Mouse (Mus musculus) neural tube, embryonic 14.5 days (tissue): ENCODE results near the gene Map2. TPM values are rescaled to one million over a fixed set of nuclear protein-coding genes. Genes with fewer than 3 reads are reported as not detected.

Experiments
- ATAC-seq: fragments of 200-750 bp; cut with Nextera tagmentation; 2 replicates; pipeline ENCODE4 v1.8.0; 2017; ENCODE audit warnings: low read depth, mild to moderate bottlenecking, moderate TSS enrichment, moderate library complexity
- H3K27ac ChIP-seq: fragments of 300-500 bp; sonication (generic); 2 replicates; pipeline ENCODE4 v1.5.1; 2014; ENCODE audit warnings: low read depth, mild to moderate bottlenecking, control low read depth, low read length, moderate library complexity, mixed read lengths
- H3K27me3 ChIP-seq: fragments of 300-500 bp; sonication (generic); 2 replicates; pipeline ENCODE4 v1.6.1; 2014; ENCODE audit warnings: low read length; ENCODE audit not compliant: control insufficient read depth, insufficient read depth
- H3K36me3 ChIP-seq: fragments of 300-500 bp; sonication (generic); 2 replicates; pipeline ENCODE4 v1.6.1; 2014; ENCODE audit warnings: low read length, mixed read lengths; ENCODE audit not compliant: control insufficient read depth, insufficient read depth
- H3K4me1 ChIP-seq: fragments of 300-500 bp; sonication (generic); 2 replicates; pipeline ENCODE4 v1.6.1; 2014; ENCODE audit warnings: low read length; ENCODE audit not compliant: control insufficient read depth, insufficient read depth
- H3K4me2 ChIP-seq: fragments of 300-500 bp; sonication (generic); 2 replicates; pipeline ENCODE4 v1.6.1; 2014; ENCODE audit warnings: mild to moderate bottlenecking, low read depth, low read length, control low read depth
- H3K4me3 ChIP-seq: fragments of 300-500 bp; sonication (generic); 2 replicates; pipeline ENCODE4 v1.5.1; 2014; ENCODE audit warnings: low read depth, low read length, control low read depth, mixed read lengths
- H3K9ac ChIP-seq: fragments of 300-500 bp; sonication (generic); replicated peaks from 2 replicates; pipeline ENCODE4 v1.6.1; 2014; ENCODE audit warnings: low read depth, mild to moderate bottlenecking, control low read depth, low read length, mixed read lengths
- H3K9me3 ChIP-seq: fragments of 300-500 bp; sonication (generic); 2 replicates; pipeline ENCODE4 v1.6.1; 2016; ENCODE audit warnings: low read length; ENCODE audit not compliant: control insufficient read depth
- WGBS: fragments of 180-500 bp; shearing (Covaris S2); extraction: QIAGEN DNeasy Blood & Tissue Kit; methylation state at CpG from one replicate; pipeline ENCODE4 v1.1.7; 2014; 5-methylcytosine and 5-hydroxymethylcytosine counted together
- polyA plus RNA-seq: library from polyadenylated mRNA; unstranded; fragments of >200 nt; fragmentation: Nextera tagmentation; extraction: Ambion mirVana; gene quantifications from 2 replicates; pipeline ENCODE4 v1.2.1, GENCODE M21; 2014

The Map2 gene
- polyA plus RNA-seq, 1 experiment from 2014 or later = 523 TPM

DNA sequence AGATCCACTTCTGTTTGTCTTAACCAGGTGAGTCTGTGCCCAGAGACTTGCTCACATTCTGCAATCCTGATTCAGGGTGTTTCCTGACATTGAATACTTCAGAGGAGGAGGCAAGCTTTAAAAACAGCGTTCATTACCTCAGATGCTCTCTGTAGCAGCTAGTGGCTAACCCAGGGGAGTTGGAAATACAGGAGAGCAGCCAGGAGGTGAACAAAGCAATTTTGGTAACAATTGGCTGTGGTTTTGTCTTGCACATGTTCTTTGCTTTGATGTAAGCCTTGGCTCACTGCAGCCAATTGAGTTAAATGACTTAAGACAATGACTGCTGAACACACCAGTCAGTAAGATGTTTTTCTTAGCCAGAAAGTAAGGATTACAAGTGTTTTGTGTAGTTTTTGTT is 48.3 kb downstream of the Map2 start:
- WGBS = 12% methylated on average over 1 of the region's 1 CpGs
- no peak for ATAC-seq
- Histone ChIP-seq H3K27ac (no peak overlapping the region), H3K9ac (no peak overlapping the region), H3K4me3 (no peak overlapping the region), H3K27me3 (no peaks in the 10 kb centered on the region), H3K4me1 (peaks cover 15% of the 10 kb centered on the region), H3K4me2 (no peak overlapping the region), H3K9me3 (no peaks in the 10 kb centered on the region), H3K36me3 (no peaks in the 10 kb centered on the region)

DNA sequence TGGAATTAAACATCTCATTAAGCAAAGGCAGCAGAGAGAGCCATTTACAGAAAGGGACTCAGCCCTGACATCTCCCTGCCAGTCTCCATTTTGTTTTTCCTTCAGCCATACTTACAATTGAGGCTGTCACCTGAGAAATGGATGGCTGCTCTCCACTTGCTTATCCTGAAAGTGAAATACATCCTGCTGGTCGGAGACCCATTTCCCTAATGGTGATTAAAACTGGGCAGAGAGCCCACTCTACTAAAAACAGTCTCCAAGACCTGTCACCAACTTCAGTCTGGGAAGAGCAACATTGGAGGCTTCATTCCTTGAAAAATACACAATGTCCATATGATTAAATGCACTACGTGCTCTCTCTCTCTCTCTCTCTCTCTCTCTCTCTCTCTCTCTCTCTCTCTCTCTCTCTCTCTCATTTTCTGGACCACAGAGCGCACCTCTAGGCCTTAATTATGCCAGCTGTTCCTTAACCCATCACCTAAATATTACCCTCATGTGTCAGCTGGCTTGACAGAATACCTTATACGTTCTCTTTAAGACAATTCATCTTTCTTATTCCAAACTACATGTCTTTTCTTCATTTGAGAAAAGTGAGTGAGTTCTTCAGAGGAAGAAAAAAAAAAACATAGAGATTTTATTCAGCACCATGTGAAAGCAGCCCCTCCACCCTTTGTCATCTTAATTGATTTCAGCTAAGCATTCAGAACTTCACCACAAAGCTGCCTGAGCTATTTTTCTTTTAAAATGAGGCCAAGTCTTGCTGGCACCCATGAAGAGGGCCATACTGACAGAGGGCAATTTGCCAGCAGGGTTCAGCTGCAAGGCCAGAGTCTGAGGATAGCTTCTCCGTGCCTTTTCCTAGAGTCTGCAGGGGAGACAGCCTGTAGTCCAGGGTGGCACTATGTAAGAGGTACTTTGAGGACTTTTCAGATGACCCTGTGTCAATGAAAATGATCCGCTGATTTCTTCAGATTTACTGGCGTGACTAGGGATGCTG is 51.6 kb downstream of the Map2 start:
- WGBS = 41% methylated on average over 7 of the region's 7 CpGs
- no peak overlapping the region for H3K4me2 ChIP-seq
- peaks cover 12% of the 10 kb centered on the region for H3K4me1 ChIP-seq
- peak; percentile 73 for ATAC-seq
- H3K9me3 ChIP-seq = no peaks in the 10 kb centered on the region
- H3K27ac ChIP-seq = no peak overlapping the region
- H3K9ac ChIP-seq = no peak overlapping the region
- H3K4me3 ChIP-seq = no peak overlapping the region
- no peaks in the 10 kb centered on the region for H3K36me3 ChIP-seq
- H3K27me3 ChIP-seq = no peaks in the 10 kb centered on the region

DNA sequence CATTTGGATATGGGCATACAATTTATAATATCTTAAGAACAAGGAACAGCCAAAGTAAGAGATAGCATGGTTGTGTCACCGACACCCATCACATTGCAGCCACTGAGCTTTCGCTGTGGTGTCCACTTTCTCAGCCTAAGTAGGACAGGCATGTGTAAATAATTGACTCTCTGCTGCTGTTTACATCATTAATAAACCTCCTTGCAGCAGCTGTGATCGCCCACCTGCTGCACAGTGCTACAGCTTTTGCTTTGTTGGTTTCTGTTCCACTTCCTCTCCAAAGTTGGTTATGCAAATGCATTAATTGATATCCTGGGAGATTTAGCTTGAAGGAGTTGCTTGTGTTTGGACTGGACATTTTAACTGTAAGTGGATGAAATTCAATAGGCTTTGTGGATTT is 53.1 kb downstream of the Map2 start:
- no peaks in the 10 kb centered on the region for H3K27me3 ChIP-seq
- no peak for ATAC-seq
- H3K4me2 ChIP-seq = no peak overlapping the region
- 36% methylated on average over 3 of the region's 3 CpGs for WGBS
- H3K36me3 ChIP-seq = no peaks in the 10 kb centered on the region
- H3K4me3 ChIP-seq = no peak overlapping the region
- no peak overlapping the region for H3K27ac ChIP-seq
- H3K9me3 ChIP-seq = no peaks in the 10 kb centered on the region
- H3K4me1 ChIP-seq = peaks cover 10% of the 10 kb centered on the region
- H3K9ac ChIP-seq = no peak overlapping the region

DNA sequence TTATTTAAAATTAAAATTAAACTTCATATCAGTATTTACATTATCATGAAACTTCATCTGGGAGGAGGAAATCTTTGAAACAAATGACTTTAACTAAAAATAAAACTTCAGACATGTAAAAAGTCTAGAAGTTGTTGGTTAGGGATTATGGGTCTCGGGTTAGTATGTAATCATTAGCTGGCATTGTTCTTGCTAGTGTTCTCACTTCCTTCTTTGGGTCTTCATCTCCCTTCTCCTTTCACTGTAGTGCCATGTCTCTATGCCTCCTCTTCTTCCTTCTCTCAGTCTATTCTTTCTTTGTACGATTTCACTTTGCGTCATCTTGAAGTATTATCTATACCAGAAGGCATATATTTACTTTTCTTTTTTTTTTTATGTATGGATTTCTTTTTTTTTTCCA is 55.3 kb downstream of the Map2 start:
- WGBS = 93% methylated on average over 3 of the region's 3 CpGs
- H3K4me1 ChIP-seq = peaks cover 10% of the 10 kb centered on the region
- no peaks in the 10 kb centered on the region for H3K27me3 ChIP-seq
- H3K9me3 ChIP-seq = no peaks in the 10 kb centered on the region
- H3K4me2 ChIP-seq = no peak overlapping the region
- H3K4me3 ChIP-seq = no peak overlapping the region
- H3K9ac ChIP-seq = no peak overlapping the region
- ATAC-seq = no peak
- H3K27ac ChIP-seq = no peak overlapping the region
- H3K36me3 ChIP-seq = no peaks in the 10 kb centered on the region

DNA sequence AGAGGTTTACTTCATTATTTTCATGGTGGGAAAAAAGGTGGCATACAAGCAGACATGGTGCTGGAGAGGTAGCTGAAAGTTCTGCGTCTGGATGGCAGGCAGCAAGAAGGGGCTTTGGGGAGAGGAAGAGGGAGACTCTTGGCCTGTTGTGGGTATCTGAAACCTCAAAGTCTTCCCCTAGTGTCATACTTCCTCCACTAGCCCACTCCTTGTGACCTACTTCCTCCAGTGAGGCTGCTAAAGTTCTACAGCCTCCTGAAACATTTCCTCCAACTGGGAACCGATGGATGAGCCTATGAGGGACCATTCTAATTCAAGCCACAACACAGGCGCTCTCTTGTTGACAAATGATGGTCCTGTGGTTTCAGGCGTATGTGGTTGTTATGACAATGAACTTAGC is 56.9 kb downstream of the Map2 start:
- H3K4me2 ChIP-seq = no peak overlapping the region
- no peak overlapping the region for H3K27ac ChIP-seq
- H3K4me3 ChIP-seq = no peak overlapping the region
- H3K36me3 ChIP-seq = no peaks in the 10 kb centered on the region
- H3K9ac ChIP-seq = no peak overlapping the region
- no peaks in the 10 kb centered on the region; the same call in 1 of the 2 replicates for H3K4me1 ChIP-seq
- 93% methylated on average over 4 of the region's 4 CpGs for WGBS
- ATAC-seq = no peak
- H3K27me3 ChIP-seq = no peaks in the 10 kb centered on the region
- H3K9me3 ChIP-seq = no peaks in the 10 kb centered on the region

DNA sequence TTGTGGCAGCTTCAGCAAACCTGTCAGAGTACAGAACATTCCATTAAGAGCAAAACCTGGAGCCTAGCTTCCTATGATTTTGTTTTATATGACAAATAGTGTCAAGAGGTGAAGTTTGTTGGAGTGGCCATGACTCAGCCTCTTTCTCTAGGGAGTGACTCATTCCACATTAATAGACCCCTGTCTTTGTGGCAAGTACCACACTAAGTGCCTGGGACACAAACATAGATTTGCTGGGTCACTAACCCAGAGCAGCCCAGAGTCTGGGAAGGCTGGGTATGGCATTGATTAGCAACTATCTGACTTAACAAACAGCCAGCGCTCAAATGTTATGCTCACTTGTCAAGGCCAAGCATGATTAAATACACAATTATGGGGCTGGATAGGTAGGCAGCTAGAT is 69.8 kb downstream of the Map2 start:
- Histone ChIP-seq H3K4me2 (no peak overlapping the region), H3K4me3 (no peak overlapping the region), H3K9ac (no peak overlapping the region), H3K9me3 (no peaks in the 10 kb centered on the region), H3K27ac (no peak overlapping the region), H3K36me3 (no peaks in the 10 kb centered on the region), H3K4me1 (no peaks in the 10 kb centered on the region), H3K27me3 (no peaks in the 10 kb centered on the region)
- 70% methylated on average over 1 of the region's 1 CpGs for WGBS
- no peak for ATAC-seq

DNA sequence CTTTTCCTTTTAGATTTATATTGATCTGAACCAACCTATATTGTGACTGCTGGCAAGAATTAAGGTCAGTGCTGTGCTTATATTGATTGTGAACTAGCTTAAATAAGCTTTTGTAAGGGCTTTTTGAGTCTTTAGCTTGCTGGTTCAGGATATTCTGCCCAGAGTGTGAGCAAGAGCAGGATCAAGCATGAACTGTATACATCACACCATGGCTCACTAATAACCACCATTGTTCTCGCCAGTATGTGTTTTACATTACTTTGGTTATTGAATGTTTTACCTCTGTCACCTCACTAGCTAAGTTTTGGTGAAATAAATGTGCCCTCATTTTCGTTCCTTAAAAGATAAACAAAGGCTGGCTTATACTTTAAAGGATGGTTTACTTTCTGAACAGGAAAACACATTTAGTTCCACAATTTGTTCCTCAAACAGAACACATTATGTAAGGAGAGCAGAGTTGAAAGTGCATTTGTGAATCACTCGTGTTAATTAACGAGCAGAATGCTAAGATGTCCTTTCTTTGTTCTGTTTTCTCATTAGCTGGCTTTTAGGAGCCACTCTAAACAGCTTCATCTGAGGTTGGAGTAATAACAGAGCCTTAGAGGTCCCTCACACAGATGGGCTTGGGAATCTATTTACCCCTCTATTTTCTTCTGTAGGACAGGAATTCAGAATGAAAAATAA is 76.7 kb downstream of the Map2 start:
- peaks cover 5% of the 10 kb centered on the region; the same call in 1 of the 2 replicates for H3K36me3 ChIP-seq
- peak overlapping the region; percentile 49 for H3K27ac ChIP-seq
- no peaks in the 10 kb centered on the region for H3K9me3 ChIP-seq
- 23% methylated on average over 4 of the region's 4 CpGs for WGBS
- no peak overlapping the region for H3K4me3 ChIP-seq
- no peak for ATAC-seq
- peaks cover 6% of the 10 kb centered on the region; the same call in 1 of the 2 replicates for H3K4me1 ChIP-seq
- H3K4me2 ChIP-seq = no peak overlapping the region
- H3K9ac ChIP-seq = no peak overlapping the region
- H3K27me3 ChIP-seq = no peaks in the 10 kb centered on the region

DNA sequence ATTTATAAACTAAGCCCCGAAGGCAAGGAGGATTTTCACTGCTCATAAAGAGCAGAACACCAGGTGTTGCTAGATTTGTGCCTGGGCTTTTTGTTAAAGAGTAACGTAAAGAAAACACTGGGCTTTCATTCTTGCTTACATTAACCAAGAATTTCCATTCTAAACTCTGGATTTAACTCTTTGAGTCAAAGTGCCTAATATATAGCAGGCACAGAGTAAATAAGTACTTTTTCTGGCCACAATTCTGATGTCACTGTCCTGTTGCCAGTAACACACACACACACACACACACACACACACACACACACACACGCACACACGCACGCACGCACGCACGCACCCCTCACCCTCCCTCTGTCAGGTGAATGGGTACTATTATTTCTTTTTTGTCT is 77.3 kb downstream of the Map2 start:
- no peak overlapping the region for H3K4me3 ChIP-seq
- WGBS = 61% methylated on average over 8 of the region's 8 CpGs
- peaks cover 6% of the 10 kb centered on the region; the same call in 1 of the 2 replicates for H3K4me1 ChIP-seq
- no peak overlapping the region for H3K9ac ChIP-seq
- H3K27me3 ChIP-seq = no peaks in the 10 kb centered on the region
- H3K4me2 ChIP-seq = no peak overlapping the region
- ATAC-seq = no peak
- no peaks in the 10 kb centered on the region for H3K9me3 ChIP-seq
- peak overlapping the region; percentile 49; the same call in 1 of the 2 replicates for H3K27ac ChIP-seq
- peaks cover 5% of the 10 kb centered on the region; the same call in 1 of the 2 replicates for H3K36me3 ChIP-seq

DNA sequence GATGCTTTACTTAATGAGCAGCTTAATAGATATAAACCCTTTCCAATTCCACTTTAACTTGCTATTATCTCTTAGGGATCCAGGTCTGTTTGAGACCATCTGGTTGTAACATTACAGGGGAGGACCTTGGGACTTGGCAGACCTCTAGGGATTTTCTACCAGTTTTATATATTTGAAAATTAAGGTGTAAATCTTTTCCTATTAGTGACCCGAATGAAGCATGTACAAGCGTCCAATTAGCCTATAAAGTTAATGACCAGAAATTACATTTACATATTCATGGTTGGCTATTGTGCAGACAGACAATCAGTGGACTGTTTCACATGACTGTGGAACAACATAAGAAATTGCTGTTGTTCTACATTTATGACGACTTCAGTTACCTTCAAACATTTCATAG is 88.1 kb downstream of the Map2 start:
- peak; percentile 71; the same call in 1 of the 2 replicates for ATAC-seq
- no peaks in the 10 kb centered on the region for H3K36me3 ChIP-seq
- no peaks in the 10 kb centered on the region for H3K27me3 ChIP-seq
- no peak overlapping the region for H3K4me3 ChIP-seq
- H3K4me2 ChIP-seq = no peak overlapping the region
- no peak overlapping the region for H3K9ac ChIP-seq
- H3K9me3 ChIP-seq = no peaks in the 10 kb centered on the region
- 30% methylated on average over 3 of the region's 3 CpGs for WGBS
- H3K4me1 ChIP-seq = 0 out of 2 replicates have a peak, but pooled peaks cover 4% of the 10 kb centered on the region
- H3K27ac ChIP-seq = no peak overlapping the region
